Mouse (Mus musculus) liver, embryonic 14.5 days (tissue): ENCODE data around the gene Apoc2. TPM values are rescaled to one million over a fixed set of nuclear protein-coding genes. Genes with fewer than 3 reads are reported as not detected.
"Not testable (repeated sequence)": the region's sequence is repeated elsewhere in the genome, so short reads cannot be mapped to it uniquely, and the experiment has no call there.

Experiments
- ATAC-seq: fragments of 200-750 bp; cut with Nextera tagmentation; 2 replicates; pipeline ENCODE4 v1.8.0; 2017; ENCODE audit warnings: moderate number of reproducible peaks, mild to moderate bottlenecking, moderate library complexity; ENCODE audit not compliant: insufficient read depth
- DNase-seq, 3 experiments: peaks; one replicate each; pipeline ENCODE4 v3.0.0-alpha.2; 2012 to 2013; ENCODE audit warnings: low read depth in 3 of 3, low spot score in 3 of 3
- H3K27ac ChIP-seq: fragments of 300-500 bp; sonication (generic); 2 replicates; pipeline ENCODE4 v1.5.1; 2014; ENCODE audit warnings: moderate library complexity, mild to moderate bottlenecking, control low read depth, inconsistent platforms
- H3K27me3 ChIP-seq: fragments of 300-500 bp; sonication (generic); 2 replicates; pipeline ENCODE4 v1.6.1; 2014; ENCODE audit warnings: mild to moderate bottlenecking, low read length, moderate library complexity; ENCODE audit not compliant: control insufficient read depth, insufficient read depth
- H3K36me3 ChIP-seq: fragments of 300-500 bp; sonication (generic); replicated peaks from 2 replicates; pipeline ENCODE4 v1.6.1; 2014; ENCODE audit warnings: low read depth; ENCODE audit not compliant: control insufficient read depth, insufficient read depth
- H3K4me1 ChIP-seq, 2 experiments: fragments of 200-500 bp in 1 of 2; fragments of 300-500 bp in 1 of 2; sonication (generic) in 1 of 2; replicated peaks; 2 replicates each; pipeline ENCODE4 v1.6.1; 2012 to 2014; ENCODE audit warnings: antibody characterized with exemption in 1 of 2, inconsistent platforms in 1 of 2, low read length in 1 of 2; ENCODE audit not compliant: control insufficient read depth in 2 of 2, insufficient read depth in 2 of 2
- H3K4me2 ChIP-seq: fragments of 300-500 bp; sonication (generic); 2 replicates; pipeline ENCODE4 v1.6.1; 2014; ENCODE audit warnings: low read depth, mild to moderate bottlenecking, control low read depth, moderate library complexity
- H3K4me3 ChIP-seq, 2 experiments: fragments of 200-500 bp in 1 of 2; fragments of 300-500 bp in 1 of 2; sonication (generic) in 1 of 2; 2 replicates each; pipeline ENCODE4 v1.5.1; 2012 to 2014; ENCODE audit warnings: low read depth in 2 of 2, low read length in 2 of 2, mild to moderate bottlenecking in 2 of 2, control low read depth in 1 of 2, inconsistent platforms in 1 of 2, moderate library complexity in 1 of 2; ENCODE audit not compliant: insufficient read depth in 1 of 2
- H3K9ac ChIP-seq: fragments of 300-500 bp; sonication (generic); replicated peaks from 2 replicates; pipeline ENCODE4 v1.6.1; 2014; ENCODE audit warnings: mild to moderate bottlenecking, control low read depth, moderate library complexity
- H3K9me3 ChIP-seq: fragments of 300-500 bp; sonication (generic); 2 replicates; pipeline ENCODE4 v1.6.1; 2016; ENCODE audit warnings: low read length, mixed read lengths; ENCODE audit not compliant: control insufficient read depth
- CTCF ChIP-seq: IDR thresholded peaks from 2 replicates; pipeline ENCODE4 v1.5.1; 2016; ENCODE audit warnings: antibody characterized with exemption, low read depth, control low read depth
- EP300 ChIP-seq: IDR thresholded peaks from 2 replicates; pipeline ENCODE4 v1.6.1; 2016; ENCODE audit warnings: antibody characterized with exemption, low read depth
- WGBS: fragments of 180-500 bp; shearing (Covaris S2); extraction: QIAGEN DNeasy Blood & Tissue Kit; methylation state at CpG from one replicate; pipeline ENCODE4 v1.1.7; 2014; ENCODE audit not compliant: insufficient replicate concordance; 5-methylcytosine and 5-hydroxymethylcytosine counted together
- polyA plus RNA-seq, 2 experiments: library from polyadenylated mRNA; depleted of rRNA in 1 of 2; stranded (reverse) in 1 of 2; unstranded in 1 of 2; fragments of >200 nt; fragmentation: Nextera tagmentation in 1 of 2; extraction: Ambion mirVana in 1 of 2; gene quantifications; 2 replicates each; pipeline versions ENCODE4 v1.2.1 to v1.2.3; 2012 to 2014

Gene Apoc2
- polyA plus RNA-seq, 2 experiments = 494 to 1,023 TPM

DNA sequence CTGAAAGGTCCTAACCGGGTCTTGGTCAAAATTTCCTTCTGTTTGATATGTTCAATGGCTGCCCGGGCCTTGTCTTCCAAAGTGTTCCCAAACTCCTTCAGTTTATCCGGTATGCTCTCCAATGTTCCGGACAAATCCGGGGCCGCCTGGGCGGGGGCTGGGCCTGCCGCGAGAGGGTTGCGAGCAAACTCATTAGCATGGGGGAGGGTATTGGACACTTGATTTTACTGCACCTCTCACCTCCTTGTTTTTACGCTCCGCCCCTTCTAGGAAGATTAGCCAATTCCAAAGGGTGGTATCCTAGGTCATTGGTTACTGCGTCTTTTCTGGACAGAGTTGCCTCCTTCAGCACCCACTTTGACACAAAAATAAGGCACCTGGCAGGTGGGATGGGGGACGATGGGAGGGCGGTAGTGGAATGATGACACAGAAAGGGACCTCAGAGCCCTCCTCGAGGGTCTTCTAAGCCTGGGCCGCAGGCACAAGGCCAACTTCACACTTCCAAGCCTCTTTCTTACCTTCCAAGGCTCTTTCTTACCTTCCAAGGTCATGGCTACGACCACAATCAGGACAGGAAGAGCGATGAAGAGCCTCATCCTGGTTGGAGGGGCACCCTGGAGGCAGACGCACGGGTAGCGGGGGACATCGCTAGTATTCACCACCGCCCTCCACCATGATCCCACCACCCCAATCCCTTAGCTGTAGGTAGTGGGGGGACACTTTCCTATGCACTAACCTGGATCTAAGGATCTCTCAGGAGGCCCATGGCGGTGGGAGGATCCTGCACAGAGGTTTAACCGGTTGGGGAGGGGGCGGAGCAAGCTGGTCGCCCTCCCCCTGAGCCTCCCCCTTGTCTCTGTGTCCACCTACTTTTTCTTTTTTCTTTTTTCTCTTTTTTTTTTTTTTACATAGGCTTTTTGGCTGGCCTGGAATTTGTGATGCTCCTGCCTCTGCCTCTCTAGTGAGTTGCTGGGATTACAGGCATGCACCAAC lies 14.4 kb upstream of the Apoc2 start, which contains the start of gene Apoc1:
Gene Apoc1, minus strand, starts transcription at position 788 of the 993 bp plus-strand sequence.
- TF ChIP-seq CTCF (no peak), EP300 (no peak)
- H3K36me3 ChIP-seq = peaks cover 4% of the 10 kb centered on the region
- no peak within 1 kb of the TSS for H3K9ac ChIP-seq
- peak within 1 kb of the TSS; percentile 29 to 37 for H3K4me3 ChIP-seq
- no peaks in the 10 kb centered on the region for H3K9me3 ChIP-seq
- no peak for DNase-seq
- H3K4me1 ChIP-seq = peaks cover 12 to 42% of the 10 kb centered on the region in 2 experiments
- 61% methylated on average over 28 of the region's 28 CpGs for WGBS
- no peaks in the 10 kb centered on the region for H3K27me3 ChIP-seq
- peak; percentile 5; the same call in 1 of the 2 replicates for ATAC-seq
- H3K4me2 ChIP-seq = peak within 1 kb of the TSS; percentile 44
- peak within 1 kb of the TSS; percentile 60 for H3K27ac ChIP-seq

DNA sequence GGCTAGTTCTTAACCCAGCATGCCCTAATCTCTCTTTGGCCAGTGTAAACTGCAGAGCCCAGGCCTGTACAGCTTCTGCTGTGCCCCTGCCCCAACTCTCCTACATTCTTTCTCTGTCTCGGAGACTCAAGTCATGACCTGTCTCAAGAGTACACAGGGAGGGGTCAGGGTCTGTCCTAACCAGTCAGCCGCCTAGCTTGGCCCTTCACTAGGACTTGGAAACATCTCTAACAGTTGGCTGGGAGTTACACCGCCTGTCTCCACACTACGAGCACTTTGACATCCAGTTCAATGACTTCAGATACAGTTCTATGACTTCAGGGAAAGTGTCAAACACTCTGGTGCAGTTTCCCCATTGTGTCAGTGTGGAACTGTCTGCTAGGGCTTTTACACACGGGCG lies 13.7 kb upstream of the Apoc2 start:
- WGBS = 63% methylated on average over 6 of the region's 6 CpGs
- ATAC-seq (no peak), DNase-seq (no peak)
- Histone ChIP-seq H3K4me2 (peak overlapping the region; percentile 31), H3K4me1 (peaks cover 12 to 48% of the 10 kb centered on the region in 2 experiments), H3K9me3 (no peaks in the 10 kb centered on the region), H3K27ac (no peak overlapping the region), H3K27me3 (no peaks in the 10 kb centered on the region), H3K4me3 (peak overlapping the region; percentile 3 to 4; a peak in 2 of 4 replicates), H3K36me3 (no peaks in the 10 kb centered on the region; the same call in 1 of the 2 replicates), H3K9ac (no peak overlapping the region)
- no peak for TF ChIP-seq EP300
- TF ChIP-seq CTCF = no peak

DNA sequence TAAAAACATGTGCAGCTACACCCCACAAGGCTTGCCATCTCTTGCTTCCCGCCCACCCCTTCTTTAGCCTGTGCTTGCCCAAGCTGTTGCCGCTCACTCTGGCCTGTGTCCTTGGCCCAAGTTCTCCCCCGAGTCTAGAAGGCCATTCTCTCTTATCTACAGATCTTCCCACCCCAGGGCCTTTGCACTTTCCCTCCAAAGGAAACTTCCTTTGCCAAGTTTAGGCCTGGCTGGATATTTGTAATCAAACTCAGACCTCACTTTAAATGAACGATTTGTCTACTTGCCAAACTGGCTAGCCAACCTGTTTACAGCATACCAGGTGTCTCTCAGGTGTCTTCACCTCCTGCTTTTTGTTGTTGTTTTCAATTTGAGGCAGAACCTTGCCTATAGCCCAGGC lies 13.1 kb upstream of the Apoc2 start:
- Histone ChIP-seq H3K27ac (no peak overlapping the region), H3K27me3 (no peaks in the 10 kb centered on the region), H3K9me3 (no peaks in the 10 kb centered on the region), H3K4me3 (no peak overlapping the region), H3K36me3 (no peaks in the 10 kb centered on the region), H3K4me1 (peaks cover 12 to 45% of the 10 kb centered on the region in 2 experiments), H3K4me2 (no peak overlapping the region), H3K9ac (no peak overlapping the region)
- no peak for ATAC-seq
- TF ChIP-seq EP300 = no peak
- TF ChIP-seq CTCF = no peak
- DNase-seq = no peak
- 66% methylated on average over 4 of the region's 4 CpGs for WGBS

DNA sequence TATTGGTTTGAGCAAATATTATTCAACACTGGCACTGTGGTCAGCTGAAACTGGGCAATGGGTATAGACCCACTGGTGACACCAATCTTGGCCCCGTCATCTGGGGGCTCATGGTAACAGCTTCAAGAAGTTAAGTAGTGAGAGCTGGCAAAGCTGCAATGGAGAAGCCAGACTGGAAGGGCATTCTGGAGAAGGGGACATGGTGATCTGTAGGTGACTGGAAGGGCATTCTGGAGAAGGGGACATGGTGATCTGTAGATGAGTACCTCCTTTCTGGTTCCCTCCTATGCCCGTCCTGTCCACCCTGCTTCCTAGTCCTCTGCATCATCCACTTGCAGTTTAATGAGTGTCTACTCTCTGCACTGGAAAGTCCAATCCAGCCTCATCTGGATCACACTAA lies 10.9 kb upstream of the Apoc2 start:
- TF ChIP-seq CTCF = no peak
- TF ChIP-seq EP300 = no peak
- DNase-seq (no peak), ATAC-seq (no peak)
- Histone ChIP-seq H3K27me3 (no peaks in the 10 kb centered on the region), H3K4me1 (peaks cover 0 to 34% of the 10 kb centered on the region in 2 experiments; a peak in 3 of 4 replicates), H3K9ac (no peak overlapping the region), H3K4me3 (no peak overlapping the region), H3K27ac (no peak overlapping the region), H3K4me2 (no peak overlapping the region), H3K9me3 (no peaks in the 10 kb centered on the region), H3K36me3 (no peaks in the 10 kb centered on the region)
- 69% methylated on average over 2 of the region's 2 CpGs for WGBS

DNA sequence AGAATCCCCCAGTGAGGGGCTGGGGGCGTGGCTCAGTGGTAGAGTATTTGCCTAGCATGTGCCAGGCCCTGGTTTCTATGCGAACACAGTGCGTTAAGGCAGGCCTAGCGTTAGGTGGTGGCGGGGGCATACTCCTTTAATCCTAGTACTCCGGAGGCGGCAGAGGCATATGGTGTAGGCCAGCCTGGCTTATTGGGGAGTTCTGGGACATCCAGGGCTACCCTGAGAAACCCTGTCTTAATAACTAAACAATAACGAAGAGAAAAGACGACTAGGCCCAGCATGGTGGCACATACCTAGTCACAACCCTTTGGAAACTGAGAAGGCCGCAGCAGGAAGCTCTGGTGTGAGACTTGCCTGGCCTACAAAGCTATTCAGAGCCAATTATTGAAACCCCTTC lies 10.4 kb upstream of the Apoc2 start:
- ATAC-seq (no peak), DNase-seq (no peak)
- H3K36me3 ChIP-seq = no peaks in the 10 kb centered on the region
- peaks cover 0 to 35% of the 10 kb centered on the region in 2 experiments; a peak in 3 of 4 replicates for H3K4me1 ChIP-seq
- no peak overlapping the region for H3K27ac ChIP-seq
- H3K4me2 ChIP-seq = no peak overlapping the region
- H3K27me3 ChIP-seq = no peaks in the 10 kb centered on the region
- H3K9ac ChIP-seq = no peak overlapping the region
- WGBS = 82% methylated on average over 10 of the region's 10 CpGs
- no peak overlapping the region for H3K4me3 ChIP-seq
- no peak for TF ChIP-seq CTCF
- no peak for TF ChIP-seq EP300
- no peaks in the 10 kb centered on the region for H3K9me3 ChIP-seq

DNA sequence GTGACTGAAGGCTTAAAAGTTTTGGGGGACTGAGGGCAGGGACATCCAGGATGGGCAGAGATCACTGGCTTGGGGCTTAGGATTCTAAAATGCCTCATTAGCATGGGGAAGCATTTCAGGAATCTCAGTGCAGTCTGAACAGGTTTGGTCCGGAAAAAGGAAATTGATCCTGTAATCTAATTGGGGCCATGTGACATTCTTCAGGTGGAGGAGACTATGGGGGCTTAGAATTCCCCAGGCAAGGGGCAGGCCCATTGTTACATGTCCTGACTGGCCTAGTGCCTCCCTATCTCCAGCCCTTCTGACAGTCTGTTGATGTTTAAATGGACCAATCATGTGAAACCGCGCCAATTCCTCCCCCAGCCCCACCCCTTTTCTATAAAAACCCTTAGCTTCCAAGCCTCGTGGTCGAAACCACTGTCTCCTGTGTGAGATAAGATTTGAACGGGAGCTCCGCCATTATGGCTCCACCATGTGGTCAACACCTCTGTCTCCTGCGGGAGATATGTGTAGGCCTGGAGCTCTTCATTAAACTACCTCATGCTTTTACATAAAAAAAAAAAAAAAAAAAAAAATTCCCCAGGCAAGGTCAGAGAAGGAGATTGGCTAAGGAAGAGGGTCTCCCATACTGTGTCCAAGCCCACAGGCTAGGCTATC lies 9.3 kb upstream of the Apoc2 start:
- not testable (repeated sequence) for H3K4me2 ChIP-seq, H3K9ac ChIP-seq, DNase-seq, H3K4me3 ChIP-seq, H3K36me3 ChIP-seq, H3K27me3 ChIP-seq, H3K27ac ChIP-seq, H3K9me3 ChIP-seq
- WGBS = 30% methylated on average over 8 of the region's 8 CpGs
- peaks cover 0 to 32% of the 10 kb centered on the region in 2 experiments; a peak in 3 of 4 replicates for H3K4me1 ChIP-seq
- ATAC-seq = peak; percentile 51
